Mouse (Mus musculus): ENCODE data around the gene Pcnx3.
A peak's percentile ranks its signal among the peaks of the same experiment; 100 is the strongest.
"Not testable (repeated sequence)": the region's sequence is repeated elsewhere in the genome, so short reads cannot be mapped to it uniquely, and the experiment has no call there.

Pcnx3 gene

DNA sequence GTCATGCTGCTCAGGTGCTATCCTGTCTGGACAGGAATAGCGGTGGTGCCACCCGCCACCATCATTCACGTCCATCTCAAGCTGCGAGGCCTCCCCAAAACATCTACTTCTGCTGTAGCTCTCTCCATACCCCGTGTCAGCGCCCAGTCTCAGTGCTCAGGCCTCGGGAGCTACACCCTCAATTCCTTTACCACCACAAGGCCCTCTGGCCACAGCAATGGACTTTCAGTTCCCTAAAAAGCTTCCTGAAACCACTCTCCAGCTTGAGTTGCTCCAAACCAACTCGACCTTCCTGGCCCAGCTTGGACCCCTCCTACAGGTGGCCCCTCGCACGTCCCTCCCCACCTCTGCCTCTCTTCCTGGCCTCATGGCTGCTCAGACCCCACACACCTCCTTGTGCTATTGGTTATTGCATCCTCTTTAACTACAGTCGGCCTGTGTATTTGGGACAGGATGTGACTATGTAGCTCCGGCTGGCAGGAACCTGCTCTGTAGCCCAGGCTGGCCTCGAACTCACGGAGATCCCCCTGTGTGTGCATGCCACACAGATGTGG lies 23.3 kb upstream of the Pcnx3 start:
- no peak for DNase-seq

- DNase-seq: peak; percentile 86
Measured at GRCm38 (mm10) chr19:5711218-5711617, 22.5 kb upstream of the Pcnx3 start.

DNA sequence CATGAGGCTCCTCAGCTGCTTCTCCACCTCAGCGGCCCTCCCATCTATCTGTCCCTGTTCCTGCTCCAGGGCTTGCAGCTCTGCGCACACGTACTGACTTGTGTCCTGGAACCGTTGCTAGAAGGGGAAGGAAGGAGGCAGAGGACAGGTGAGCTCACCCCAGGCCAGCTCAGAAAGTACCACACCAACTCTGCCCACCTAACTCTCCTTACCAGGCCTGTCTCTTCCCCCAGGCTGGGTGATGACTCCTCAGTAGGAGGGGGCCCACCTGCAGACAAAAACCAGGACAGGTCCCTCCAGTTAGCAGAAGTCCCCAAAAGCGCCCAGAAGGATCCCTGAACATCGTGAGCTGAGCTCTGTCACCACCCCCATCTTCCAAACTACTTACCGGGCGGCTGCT lies 21.9 kb upstream of the Pcnx3 start:
- no peak for DNase-seq

- no peak for DNase-seq
Measured at GRCm38 (mm10) chr19:5710068-5710467, 21.4 kb upstream of the Pcnx3 start.

DNA sequence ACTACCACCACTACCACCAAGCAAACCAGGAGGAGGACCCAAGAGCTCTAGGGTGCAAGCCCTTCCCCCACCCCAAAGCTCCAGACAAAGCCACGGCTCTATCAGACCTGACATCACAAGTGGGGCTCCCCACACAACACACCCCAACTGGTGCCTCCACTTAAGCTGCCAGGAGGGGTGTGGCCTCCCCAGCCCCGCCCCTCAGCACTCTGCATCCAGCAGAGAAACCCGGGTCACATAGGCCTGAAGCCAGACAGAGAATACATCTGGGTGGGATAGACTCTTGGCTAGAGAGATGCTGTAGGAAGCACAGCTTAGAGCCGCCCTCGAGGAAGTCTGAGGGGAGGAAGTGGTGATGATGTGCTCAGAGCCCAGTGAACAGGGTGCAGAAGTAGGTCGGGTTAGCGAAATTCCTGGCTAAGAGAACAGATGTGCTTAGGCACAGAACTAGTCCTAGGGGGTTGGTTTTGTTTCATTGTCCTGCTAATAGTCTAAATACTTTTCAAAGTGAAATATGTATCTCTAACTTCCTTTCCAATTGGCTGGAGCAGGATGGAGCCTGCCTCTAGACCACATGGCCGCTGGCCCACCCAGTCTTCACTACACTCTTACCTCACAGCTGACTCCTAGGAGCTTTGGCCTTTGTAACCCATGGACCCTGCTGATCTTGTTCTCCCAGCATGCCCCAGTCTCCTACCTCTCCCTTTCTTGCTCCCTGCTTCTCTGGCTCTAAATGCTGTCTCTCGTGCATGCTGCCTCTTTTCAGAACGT lies 16.3 kb upstream of the Pcnx3 start:
- no peak for DNase-seq

DNA sequence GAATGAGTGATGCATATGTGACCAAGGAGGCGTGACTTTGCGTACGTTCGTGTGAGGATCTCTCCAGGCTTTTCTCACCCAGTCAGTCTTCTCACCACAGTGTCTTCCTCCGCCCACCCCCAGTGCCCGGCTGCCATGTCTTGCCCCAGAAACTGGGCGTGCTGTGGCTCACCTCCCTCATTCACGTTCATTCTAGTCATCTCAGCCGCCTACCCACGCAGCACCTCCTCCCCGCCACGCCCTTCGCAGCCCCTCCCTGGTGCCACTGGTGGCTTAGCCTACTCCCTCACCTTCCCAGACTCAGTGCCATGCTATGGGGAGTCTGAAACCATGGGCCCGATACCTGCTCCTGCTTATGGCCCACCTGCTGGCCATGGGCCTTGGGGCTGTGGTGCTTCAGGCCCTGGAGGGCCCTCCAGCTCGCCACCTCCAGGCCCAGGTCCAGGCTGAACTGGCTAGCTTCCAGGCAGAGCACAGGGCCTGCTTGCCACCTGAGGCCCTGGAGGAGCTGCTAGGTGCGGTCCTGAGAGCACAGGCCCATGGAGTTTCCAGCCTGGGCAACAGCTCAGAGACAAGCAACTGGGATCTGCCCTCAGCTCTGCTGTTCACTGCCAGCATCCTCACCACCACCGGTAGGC lies 15.6 kb upstream of the Pcnx3 start, which contains the start of gene Kcnk7:
Gene Kcnk7, plus strand, starts transcription at position 205 of the 638 bp plus-strand sequence.
- DNase-seq: no peak

GRCm38 (mm10) chr19:5695849-5696462 lies 7.2 kb upstream of the Pcnx3 start:
- DNase-seq: no peak

GRCm38 (mm10) chr19:5693801-5694200 lies 5.1 kb upstream of the Pcnx3 start:
- DNase-seq: no peak

- DNase-seq: no peak
Measured at GRCm38 (mm10) chr19:5692913-5693396, 4.2 kb upstream of the Pcnx3 start.

GRCm38 (mm10) chr19:5692086-5692912 lies 3.6 kb upstream of the Pcnx3 start:
- DNase-seq: no peak

GRCm38 (mm10) chr19:5691601-5692000 lies 2.9 kb upstream of the Pcnx3 start:
- DNase-seq: no peak

- DNase-seq: peak; percentile 65
Measured at GRCm38 (mm10) chr19:5690343-5690735, 1.6 kb upstream of the Pcnx3 start.

GRCm38 (mm10) chr19:5689565-5690342 lies 1.0 kb upstream of the Pcnx3 start:
- peak; percentile 78 for DNase-seq

DNA sequence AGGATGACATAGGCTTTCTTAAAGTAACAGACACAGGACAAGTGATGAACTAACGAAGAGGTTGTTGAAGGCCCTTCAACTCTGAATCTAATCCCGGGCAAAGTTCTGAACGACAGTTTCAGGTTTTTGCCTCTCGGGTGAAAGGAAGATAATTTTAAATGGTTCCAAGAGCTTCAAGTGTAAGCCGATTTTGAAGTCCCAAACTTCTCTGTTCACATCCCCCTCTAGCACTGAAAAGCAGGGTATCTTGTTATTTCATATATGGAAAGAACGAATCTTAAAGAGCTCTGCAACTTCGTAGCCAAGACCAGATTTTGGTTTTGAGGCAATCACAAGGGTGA lies 350 bp upstream of the Pcnx3 start:
- DNase-seq: no peak

- no peak for DNase-seq
Measured at GRCm38 (mm10) chr19:5687738-5688137, 970 bp downstream of the Pcnx3 start.

- not testable (repeated sequence) for DNase-seq
Measured at GRCm38 (mm10) chr19:5686954-5687353, 1.8 kb downstream of the Pcnx3 start.

DNA sequence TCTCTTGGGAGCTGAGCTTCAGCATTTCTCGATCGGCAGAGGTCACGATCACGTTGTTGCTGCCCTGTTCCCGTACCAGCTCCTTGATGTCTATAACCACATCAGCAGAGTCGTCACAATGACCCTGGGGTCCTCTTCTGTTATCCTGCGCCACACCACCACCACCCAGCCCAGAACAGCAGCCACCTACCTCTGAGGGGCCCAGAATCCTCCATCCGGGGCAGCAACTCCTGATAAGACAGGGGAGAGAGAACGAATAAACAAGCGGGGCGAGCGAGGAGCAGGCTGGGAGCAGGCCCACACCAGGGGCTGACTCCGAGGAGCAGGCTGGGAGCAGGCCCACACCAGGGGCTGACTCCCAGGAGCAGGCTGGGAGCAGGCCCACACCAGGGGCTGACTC lies 2.3 kb downstream of the Pcnx3 start:
- no peak for DNase-seq

GRCm38 (mm10) chr19:5685861-5686260 lies 2.8 kb downstream of the Pcnx3 start:
- DNase-seq: no peak

DNA sequence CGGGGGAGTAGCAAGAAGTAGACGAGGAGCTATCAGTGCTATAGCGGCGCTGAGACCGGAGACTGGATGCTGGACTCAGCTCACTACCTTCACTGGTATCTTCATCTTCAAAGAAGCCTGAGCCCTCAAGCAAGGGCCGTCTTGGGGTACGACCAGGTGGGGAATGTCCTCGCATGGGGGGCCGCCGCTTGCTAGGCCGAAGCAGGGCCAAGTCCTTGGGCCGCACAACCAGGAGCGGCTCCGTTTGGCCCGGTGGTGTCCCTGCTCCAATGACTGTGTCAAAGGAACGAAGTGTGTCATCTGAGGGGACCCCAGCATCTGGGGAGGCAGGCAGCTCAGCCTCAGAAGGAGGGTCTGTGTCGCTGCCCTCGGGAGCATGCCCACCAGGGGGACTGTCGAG lies 3.3 kb downstream of the Pcnx3 start:
- DNase-seq: no peak

- DNase-seq: no peak
Measured at GRCm38 (mm10) chr19:5684985-5685384, 3.7 kb downstream of the Pcnx3 start.

- no peak for DNase-seq
Measured at GRCm38 (mm10) chr19:5684236-5684635, 4.5 kb downstream of the Pcnx3 start.

GRCm38 (mm10) chr19:5680432-5680831 lies 8.3 kb downstream of the Pcnx3 start:
- no peak for DNase-seq

Measured in cerebellum, adult 9-10 months (tissue).